Comparison of ENCODE assay signal across 25 mouse cellular contexts in the genomic region with DNA sequence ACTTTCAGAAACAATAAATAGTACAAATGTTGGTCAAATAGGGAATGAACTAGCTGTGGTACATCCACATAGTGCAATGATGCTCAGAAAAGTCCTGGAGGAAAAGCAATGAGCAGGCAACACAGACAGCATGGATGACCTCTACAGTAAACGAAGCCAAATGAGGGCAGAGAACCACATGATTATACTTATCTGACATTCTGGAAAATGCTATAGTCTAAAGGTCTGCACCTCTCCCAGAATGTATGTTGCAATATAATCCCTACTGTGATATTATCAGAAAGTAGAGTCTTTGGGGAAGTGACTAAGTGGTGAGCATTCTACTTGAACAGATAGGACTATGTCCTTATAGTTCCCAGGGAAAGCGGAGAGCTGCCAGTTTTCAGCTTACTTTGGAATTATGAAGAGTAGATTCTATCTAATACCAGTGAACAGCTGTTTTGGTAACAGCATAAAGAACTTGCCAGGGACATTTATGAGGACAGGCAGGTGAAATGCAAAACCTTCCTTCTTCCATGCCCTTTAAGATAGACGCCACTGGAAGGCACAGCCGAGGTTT.
"Had no signal": no experiment of that assay in that cellular context is flagged by ENCODE, and none has a peak within 500 bp of the region (broad histone marks: within the 10 kb centered on the region; RNA-seq: fewer than 3 reads in every experiment).

No protein-coding gene starts in this region.

- H3K4me1 ChIP-seq: heart, embryonic 13.5 days; heart, embryonic 15.5 days; hindbrain, embryonic 13.5 days; hindbrain, embryonic 15.5 days; limb, embryonic 10.5 days; limb, embryonic 12.5 days; liver, embryonic 13.5 days had no signal

- ATAC-seq: hindbrain, postnatal 0 days had no signal

- H3K4me2 ChIP-seq: heart, embryonic 11.5 days; heart, embryonic 13.5 days; heart, embryonic 15.5 days; hindbrain, embryonic 13.5 days; hindbrain, embryonic 15.5 days; limb, embryonic 12.5 days; liver, embryonic 11.5 days; liver, embryonic 13.5 days had no signal

- H3K36me3 ChIP-seq: heart, embryonic 13.5 days; heart, embryonic 15.5 days; hindbrain, embryonic 13.5 days; hindbrain, embryonic 15.5 days; limb, embryonic 10.5 days; limb, embryonic 12.5 days; liver, embryonic 13.5 days had no signal

- H3K9me3 ChIP-seq: heart, embryonic 13.5 days; heart, embryonic 15.5 days; hindbrain, embryonic 15.5 days; limb, embryonic 10.5 days; limb, embryonic 12.5 days had no signal

- H3K9ac ChIP-seq: heart, embryonic 13.5 days; heart, embryonic 15.5 days; hindbrain, embryonic 13.5 days; hindbrain, embryonic 15.5 days; limb, embryonic 12.5 days; liver, embryonic 13.5 days had no signal

- DNase-seq: gastrocnemius, adult 2 months; gastrocnemius, postnatal 10 days; gastrocnemius, postnatal 25 days; heart, adult 11 months; heart, adult 2 months; heart, postnatal 14 days; heart, postnatal 36 days; kidney, adult 18-20 months; kidney, adult 8-10 months; kidney, postnatal 10 days; kidney, postnatal 25 days; kidney, postnatal 4 days; liver; liver, embryonic 13.5 days had no signal

- H3K27me3 ChIP-seq: heart, embryonic 13.5 days; heart, embryonic 15.5 days; hindbrain, embryonic 13.5 days; hindbrain, embryonic 15.5 days; limb, embryonic 12.5 days; liver, embryonic 13.5 days had no signal

- H3K27ac ChIP-seq: gastrocnemius, adult 2 months; heart, adult 2 months; heart, embryonic 13.5 days; heart, embryonic 15.5 days; hindbrain, embryonic 13.5 days; hindbrain, embryonic 15.5 days; hindbrain, postnatal 0 days; layer of hippocampus, adult 2 months; left cerebral cortex, adult 2 months; limb, embryonic 10.5 days; limb, embryonic 12.5 days; liver, embryonic 13.5 days had no signal

- H3K4me3 ChIP-seq: gastrocnemius, adult 2 months; heart, adult 2 months; heart, embryonic 13.5 days; heart, embryonic 15.5 days; hindbrain, embryonic 13.5 days; hindbrain, embryonic 15.5 days; layer of hippocampus, adult 2 months; left cerebral cortex, adult 2 months; limb, embryonic 10.5 days; limb, embryonic 12.5 days; liver, embryonic 13.5 days had no signal
